Mouse (Mus musculus) midbrain, postnatal 0 days (tissue): ENCODE results near the gene Mrpl9. TPM values are rescaled to one million over a fixed set of nuclear protein-coding genes. Genes with fewer than 3 reads are reported as not detected.

ENCODE experiments used
- ATAC-seq: fragments of 200-750 bp; cut with Nextera tagmentation; 2 replicates; pipeline ENCODE4 v1.8.0; 2017; ENCODE audit warnings: moderate number of reproducible peaks, mild to moderate bottlenecking, moderate TSS enrichment, moderate library complexity; ENCODE audit not compliant: low FRiP score
- DNase-seq: peaks from one replicate; pipeline ENCODE4 v3.0.0-alpha.2; 2015; ENCODE audit warnings: low spot score
- H3K27ac ChIP-seq: fragments of 300-500 bp; sonication (generic); 2 replicates; pipeline ENCODE4 v1.5.1; 2014; ENCODE audit warnings: low read depth, mild to moderate bottlenecking, low read length, mixed read lengths
- H3K27me3 ChIP-seq: fragments of 300-500 bp; sonication (generic); 2 replicates; pipeline ENCODE4 v1.6.1; 2014; ENCODE audit warnings: low read length, control low read depth, mixed read lengths; ENCODE audit not compliant: insufficient read depth
- H3K36me3 ChIP-seq: fragments of 300-500 bp; sonication (generic); 2 replicates; pipeline ENCODE4 v1.6.1; 2014; ENCODE audit warnings: low read length, control low read depth, mixed read lengths; ENCODE audit not compliant: insufficient read depth
- H3K4me1 ChIP-seq: fragments of 300-500 bp; sonication (generic); 2 replicates; pipeline ENCODE4 v1.6.1; 2014; ENCODE audit warnings: mild to moderate bottlenecking, control low read depth, antibody characterized with exemption, low read length, mixed read lengths; ENCODE audit not compliant: insufficient read depth
- H3K4me2 ChIP-seq: fragments of 300-500 bp; sonication (generic); 2 replicates; pipeline ENCODE4 v1.6.1; 2014; ENCODE audit warnings: low read depth, mild to moderate bottlenecking, low read length, mixed read lengths; ENCODE audit not compliant: poor library complexity, severe bottlenecking
- H3K4me3 ChIP-seq: fragments of 300-500 bp; sonication (generic); 2 replicates; pipeline ENCODE4 v1.5.1; 2014; ENCODE audit warnings: low read depth, mild to moderate bottlenecking, low read length, moderate library complexity
- H3K9ac ChIP-seq: fragments of 300-500 bp; sonication (generic); replicated peaks from 2 replicates; pipeline ENCODE4 v1.6.1; 2014; ENCODE audit warnings: mild to moderate bottlenecking, low read length, moderate library complexity, mixed read lengths; ENCODE audit not compliant: poor library complexity, severe bottlenecking
- H3K9me3 ChIP-seq: fragments of 300-500 bp; sonication (generic); 2 replicates; pipeline ENCODE4 v1.6.1; 2016; ENCODE audit warnings: low read length, control low read depth
- CTCF ChIP-seq: IDR thresholded peaks from 2 replicates; pipeline ENCODE4 v1.5.1; 2016; ENCODE audit warnings: antibody characterized with exemption, mild to moderate bottlenecking
- WGBS: fragments of 180-500 bp; shearing (Covaris S2); extraction: QIAGEN DNeasy Blood & Tissue Kit; methylation state at CpG from one replicate; pipeline ENCODE4 v1.1.7; 2014; 5-methylcytosine and 5-hydroxymethylcytosine counted together
- polyA plus RNA-seq: library from polyadenylated mRNA; unstranded; fragments of >200 nt; fragmentation: Nextera tagmentation; extraction: Ambion mirVana; gene quantifications from 2 replicates; pipeline ENCODE4 v1.2.1, GENCODE M21; 2015
- total RNA-seq: library from RNA; depleted of rRNA; stranded (reverse); fragments of >200 nt; gene quantifications from 2 replicates; pipeline ENCODE4 v1.2.3, GENCODE M21; 2014

Mrpl9 gene
- total and polyA plus RNA-seq, 2 experiments from 2014 or later: 56.1 to 56.8 TPM

GRCm38 (mm10) chr3:94399663-94400310 is 43.3 kb upstream of the Mrpl9 start:
- no peaks in the 10 kb centered on the region; the same call in none of the 2 replicates for H3K27me3 ChIP-seq
- H3K9ac ChIP-seq: 0 out of 2 replicates have a peak overlapping the region, but pooled peaks have one; percentile 19
- H3K4me1 ChIP-seq: no peaks in the 10 kb centered on the region; the same call in 1 of the 2 replicates
- H3K4me3 ChIP-seq: peak overlapping the region; percentile 33
- no peaks in the 10 kb centered on the region for H3K36me3 ChIP-seq
- H3K4me2 ChIP-seq: peak overlapping the region; percentile 69
- 27% methylated on average over 5 of the region's 5 CpGs for WGBS
- no peak for ATAC-seq
- no peak overlapping the region for H3K27ac ChIP-seq
- H3K9me3 ChIP-seq: no peaks in the 10 kb centered on the region
- DNase-seq: peak; percentile 14
- no peak for TF ChIP-seq CTCF

GRCm38 (mm10) chr3:94402451-94402850 is 40.7 kb upstream of the Mrpl9 start:
- no peak overlapping the region for H3K27ac ChIP-seq
- no peaks in the 10 kb centered on the region for H3K36me3 ChIP-seq
- H3K27me3 ChIP-seq: no peaks in the 10 kb centered on the region; the same call in 1 of the 2 replicates
- DNase-seq: no peak
- no peak for TF ChIP-seq CTCF
- ATAC-seq: no peak
- H3K9ac ChIP-seq: no peak overlapping the region
- no peak overlapping the region for H3K4me2 ChIP-seq
- H3K9me3 ChIP-seq: no peaks in the 10 kb centered on the region
- H3K4me1 ChIP-seq: no peaks in the 10 kb centered on the region; the same call in 1 of the 2 replicates
- WGBS: 80% methylated on average over 8 of the region's 8 CpGs
- H3K4me3 ChIP-seq: no peak overlapping the region

GRCm38 (mm10) chr3:94404366-94405054 is 38.6 kb upstream of the Mrpl9 start:
- peak; percentile 18; the same call in 1 of the 2 replicates for ATAC-seq
- peak; percentile 24 for DNase-seq
- H3K27ac ChIP-seq: no peak overlapping the region

GRCm38 (mm10) chr3:94405561-94405960 is 37.6 kb upstream of the Mrpl9 start:
- Histone ChIP-seq H3K27me3 (no peaks in the 10 kb centered on the region; the same call in 1 of the 2 replicates), H3K36me3 (no peaks in the 10 kb centered on the region), H3K9me3 (no peaks in the 10 kb centered on the region), H3K27ac (no peak overlapping the region), H3K9ac (no peak overlapping the region), H3K4me2 (no peak overlapping the region), H3K4me1 (no peaks in the 10 kb centered on the region), H3K4me3 (no peak overlapping the region)
- no peak for DNase-seq
- no peak for ATAC-seq
- no peak for TF ChIP-seq CTCF
- WGBS: 79% methylated on average over 4 of the region's 4 CpGs

More at GRCm38 (mm10) chr3:94404366-94405054, 38.6 kb upstream of the Mrpl9 start:
- no peaks in the 10 kb centered on the region; the same call in 1 of the 2 replicates for H3K4me1 ChIP-seq
- H3K9ac ChIP-seq: no peak overlapping the region
- H3K9me3 ChIP-seq: no peaks in the 10 kb centered on the region
- TF ChIP-seq CTCF: peak; percentile 5; the same call in 1 of the 2 replicates
- H3K27me3 ChIP-seq: no peaks in the 10 kb centered on the region; the same call in 1 of the 2 replicates
- H3K4me2 ChIP-seq: no peak overlapping the region
- 25% methylated on average over 7 of the region's 7 CpGs for WGBS
- no peak overlapping the region for H3K4me3 ChIP-seq
- H3K36me3 ChIP-seq: no peaks in the 10 kb centered on the region

GRCm38 (mm10) chr3:94412530-94412929 is 30.6 kb upstream of the Mrpl9 start:
- H3K36me3 ChIP-seq: no peaks in the 10 kb centered on the region
- H3K27ac ChIP-seq: peak overlapping the region; percentile 64
- H3K9me3 ChIP-seq: no peaks in the 10 kb centered on the region
- under 1% methylated on average over 25 of the region's 25 CpGs for WGBS
- peak; percentile 64 for ATAC-seq
- no peaks in the 10 kb centered on the region for H3K27me3 ChIP-seq
- H3K4me3 ChIP-seq: peak overlapping the region; percentile 56
- TF ChIP-seq CTCF: no peak
- no peak for DNase-seq
- peak overlapping the region; percentile 34 for H3K9ac ChIP-seq
- H3K4me2 ChIP-seq: peak overlapping the region; percentile 57
- peaks cover 5% of the 10 kb centered on the region; the same call in 1 of the 2 replicates for H3K4me1 ChIP-seq
